Mouse (Mus musculus): ENCODE measurements around the gene Magi2.
A peak's percentile ranks its signal among the peaks of the same experiment; 100 is the strongest.
"Not testable (repeated sequence)": the region's sequence is repeated elsewhere in the genome, so short reads cannot be mapped to it uniquely, and the experiment has no call there.

The Magi2 gene

DNA sequence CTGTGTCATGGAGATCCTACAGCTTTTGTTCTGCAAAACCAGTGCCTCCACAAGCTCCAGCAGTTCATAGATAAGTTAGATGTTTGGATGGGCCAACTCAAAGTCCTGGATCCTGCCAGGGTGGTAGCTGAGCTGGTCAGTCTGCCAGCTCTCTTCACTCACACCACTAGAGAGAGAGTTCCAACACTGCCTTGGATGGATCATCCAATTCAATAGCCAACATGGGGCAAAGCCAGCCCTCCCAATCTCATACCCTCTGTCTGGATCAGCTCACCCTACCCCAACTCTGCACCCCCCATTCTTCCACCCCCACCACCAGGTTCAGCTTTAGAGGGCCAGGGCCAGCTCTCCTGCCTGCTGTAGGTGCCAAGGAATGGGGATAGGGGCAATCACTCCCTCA, 235.7 kb downstream of the Magi2 start:
- DNase-seq = no peak

DNA sequence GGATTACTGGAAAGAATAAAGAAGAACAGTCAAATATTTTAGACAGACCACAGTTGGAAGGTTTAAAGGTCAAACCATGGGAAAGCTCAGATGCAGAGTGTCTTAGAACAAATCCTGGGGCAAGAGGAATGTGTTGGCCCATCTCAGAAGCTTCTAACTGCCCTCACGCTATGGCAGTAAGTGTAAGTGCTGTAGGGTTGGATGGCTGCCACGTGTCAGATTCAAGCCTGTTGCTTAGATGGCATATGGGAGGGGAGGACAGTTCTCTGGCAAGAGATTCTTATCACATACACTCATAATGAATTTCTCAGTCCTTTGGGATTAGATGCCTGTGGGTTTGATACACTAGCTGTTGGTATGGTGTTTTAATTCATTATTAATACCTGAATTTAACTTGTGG, 238.5 kb downstream of the Magi2 start:
- peak; percentile 14 for DNase-seq

DNA sequence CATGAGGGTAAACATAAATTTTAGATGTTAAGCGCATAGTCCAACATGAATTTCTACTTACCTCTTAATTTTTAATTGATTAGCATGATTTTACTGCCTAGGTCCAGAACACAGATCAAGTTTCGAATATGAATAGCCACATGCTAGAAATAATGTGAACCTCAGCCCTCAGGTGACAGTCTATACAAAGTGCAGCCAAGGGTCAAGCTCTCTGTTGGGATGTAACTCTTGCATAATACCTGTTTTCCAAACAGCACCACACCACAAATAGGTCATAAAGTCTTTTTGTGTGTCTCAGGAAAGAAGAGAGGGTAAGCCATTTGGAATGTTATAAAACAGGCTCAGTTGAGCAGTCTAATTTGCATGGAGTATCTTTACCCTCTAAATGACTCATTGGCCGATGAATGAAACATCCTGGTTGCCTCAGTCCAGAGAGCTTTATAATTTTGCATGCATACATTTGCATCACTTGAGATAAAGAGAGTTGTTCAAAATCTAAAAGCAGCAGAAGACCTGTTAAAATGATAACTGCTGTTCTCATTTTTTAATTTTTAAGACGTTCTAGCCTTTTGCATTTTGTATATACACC, 246.1 kb downstream of the Magi2 start:
- DNase-seq = no peak

DNA sequence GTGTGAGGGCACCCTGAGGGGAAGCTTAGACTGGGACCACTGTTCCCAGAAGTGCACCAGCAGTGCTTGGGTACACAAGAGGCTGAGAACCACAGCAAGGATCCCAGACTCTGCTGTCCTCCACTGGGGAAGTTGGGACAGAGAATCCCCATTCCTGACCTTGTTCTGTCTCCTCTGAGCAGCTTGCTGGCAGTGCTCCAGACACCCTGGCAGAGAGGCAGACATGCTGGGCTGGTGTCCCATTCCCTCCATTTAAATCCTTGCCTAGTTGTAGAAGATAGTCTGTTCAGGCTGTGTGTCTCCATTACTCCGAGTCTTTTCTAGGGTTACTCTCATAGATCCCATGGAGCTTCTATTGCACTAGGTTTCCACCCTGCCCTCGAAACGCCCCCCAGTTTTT, 256.1 kb downstream of the Magi2 start:
- peak; percentile 71 for DNase-seq

DNA sequence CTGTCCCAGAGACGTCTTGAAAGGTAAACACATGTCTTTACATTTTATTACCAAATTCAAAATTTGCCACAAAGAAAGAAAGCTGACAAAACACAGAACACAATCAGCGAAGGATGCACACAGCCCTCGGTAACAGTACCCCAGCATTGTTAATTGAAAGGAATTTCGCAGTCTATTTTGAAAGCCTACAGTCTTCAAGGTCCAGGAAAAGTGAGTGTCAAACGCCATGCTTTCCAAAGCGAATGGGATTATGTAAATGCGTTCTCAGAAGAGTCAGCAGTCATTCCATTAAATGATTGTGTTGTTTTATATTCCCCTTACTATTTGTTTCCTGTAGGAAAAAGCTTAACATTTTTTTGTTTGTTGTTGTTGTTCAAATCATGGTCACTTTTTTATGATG, 261.1 kb downstream of the Magi2 start:
- no peak for DNase-seq

DNA sequence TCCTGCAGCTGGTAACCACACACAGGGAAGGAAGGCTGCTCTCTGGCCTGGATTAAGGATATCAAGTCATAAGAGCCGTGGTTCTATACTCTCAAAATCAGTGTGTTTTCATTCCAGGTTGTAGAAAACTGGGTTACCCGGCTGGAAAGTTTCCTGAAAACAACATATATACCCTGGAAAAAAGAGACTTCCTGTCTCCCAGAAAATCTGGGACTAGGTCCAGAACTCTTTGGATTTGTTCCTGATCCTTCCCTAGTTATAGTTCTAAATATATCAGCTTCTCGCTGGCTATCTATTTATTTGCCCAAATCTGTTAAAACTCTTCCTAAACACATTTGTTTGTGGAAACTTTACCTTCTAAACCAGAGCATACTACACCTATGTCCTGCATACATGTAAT, 274.2 kb downstream of the Magi2 start:
- no peak for DNase-seq

DNA sequence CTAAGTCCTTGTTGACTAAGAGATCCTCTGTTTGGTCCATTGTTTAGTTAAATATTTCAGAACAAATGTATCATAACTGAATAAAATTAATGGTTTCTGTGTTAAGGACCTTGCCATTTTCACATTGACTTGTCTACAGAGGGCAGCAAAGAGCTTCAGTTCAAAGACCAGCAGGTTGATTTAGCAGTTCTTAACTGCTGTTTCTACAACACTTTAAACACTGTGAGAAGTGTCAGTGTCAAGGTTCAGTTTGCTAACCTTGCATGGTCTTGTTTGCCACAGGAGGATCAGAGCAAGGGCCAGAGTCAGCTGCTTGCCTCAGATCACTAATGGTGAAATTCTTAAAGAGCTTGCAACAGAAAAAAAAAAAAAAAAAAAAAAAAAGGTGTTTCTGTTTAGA, 295.3 kb downstream of the Magi2 start:
- no peak for DNase-seq

DNA sequence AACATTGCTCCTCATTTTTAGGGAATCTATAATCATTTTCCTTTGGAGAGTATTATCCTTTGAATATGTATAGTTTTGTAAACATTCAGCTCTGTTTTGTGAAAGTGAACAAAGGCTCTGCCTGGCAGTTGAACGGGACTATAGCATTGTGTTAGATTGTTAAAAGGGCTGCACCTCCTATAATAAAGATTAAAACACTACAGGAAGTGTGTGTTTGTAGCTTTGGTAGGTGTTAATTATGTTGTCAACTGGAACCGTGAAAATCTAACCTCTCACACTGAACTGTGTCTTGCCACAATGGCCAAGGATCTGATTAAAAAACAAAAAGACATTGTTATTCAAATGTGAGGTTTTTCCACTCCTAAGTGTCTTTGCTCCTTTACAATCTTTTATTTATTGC, 312.5 kb downstream of the Magi2 start:
- DNase-seq = no peak

DNA sequence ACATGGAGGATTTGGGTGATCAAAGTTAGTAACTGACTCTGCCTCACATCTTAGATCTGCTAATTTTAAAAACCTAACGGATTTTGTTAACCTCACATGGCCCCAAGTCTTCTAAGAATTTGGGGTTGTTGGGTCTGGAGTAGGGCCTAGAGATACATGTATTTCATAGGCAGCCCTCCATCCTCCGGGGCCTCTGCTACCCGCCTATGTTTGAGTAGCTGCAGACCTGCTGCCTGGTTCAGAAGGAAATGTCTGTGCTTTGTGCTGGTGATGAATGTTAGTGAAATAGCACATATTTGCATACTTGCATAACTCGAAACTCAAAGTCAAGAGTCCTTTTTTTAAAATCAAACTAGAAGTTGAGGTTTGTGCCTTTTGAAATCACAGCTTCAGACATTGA, 319.6 kb downstream of the Magi2 start:
- no peak for DNase-seq

DNA sequence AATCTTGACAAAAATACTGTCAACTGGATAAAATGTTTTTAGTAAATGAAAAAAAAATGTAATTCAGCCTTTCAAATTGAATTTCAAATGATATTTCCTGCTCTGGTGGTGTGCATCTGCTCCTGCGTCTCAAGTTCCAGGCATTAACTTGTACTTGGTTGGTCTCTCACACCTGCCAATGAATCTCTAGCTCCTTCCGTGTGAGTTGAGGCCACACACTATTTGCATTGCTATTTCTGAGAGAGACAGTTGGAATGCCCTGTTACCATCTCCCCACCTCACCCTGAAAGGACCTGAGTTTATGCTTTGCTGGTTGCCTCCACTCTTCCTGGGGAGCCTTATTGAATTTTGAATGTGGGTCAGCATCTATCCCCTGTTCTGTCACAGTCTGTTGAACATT, 320.1 kb downstream of the Magi2 start:
- DNase-seq = no peak

DNA sequence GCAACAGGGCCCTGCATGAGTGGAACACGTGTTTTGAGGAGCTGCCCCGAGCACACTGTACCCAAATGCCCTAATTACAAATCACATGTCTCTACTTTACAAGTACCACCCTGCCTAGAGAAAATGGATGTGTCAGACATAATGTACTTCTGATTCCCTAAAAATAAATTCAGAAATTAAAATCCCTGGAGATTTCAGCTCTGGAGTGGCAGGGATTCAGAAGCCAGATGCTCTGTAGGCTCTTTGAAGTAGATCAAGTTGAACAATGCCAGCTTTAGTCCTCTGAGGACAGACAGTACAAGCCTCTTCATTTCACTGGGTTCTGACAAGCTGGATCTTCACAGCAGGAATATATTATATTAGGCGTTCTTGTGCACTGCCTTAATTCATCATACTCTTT, 326.7 kb downstream of the Magi2 start:
- DNase-seq = no peak

DNA sequence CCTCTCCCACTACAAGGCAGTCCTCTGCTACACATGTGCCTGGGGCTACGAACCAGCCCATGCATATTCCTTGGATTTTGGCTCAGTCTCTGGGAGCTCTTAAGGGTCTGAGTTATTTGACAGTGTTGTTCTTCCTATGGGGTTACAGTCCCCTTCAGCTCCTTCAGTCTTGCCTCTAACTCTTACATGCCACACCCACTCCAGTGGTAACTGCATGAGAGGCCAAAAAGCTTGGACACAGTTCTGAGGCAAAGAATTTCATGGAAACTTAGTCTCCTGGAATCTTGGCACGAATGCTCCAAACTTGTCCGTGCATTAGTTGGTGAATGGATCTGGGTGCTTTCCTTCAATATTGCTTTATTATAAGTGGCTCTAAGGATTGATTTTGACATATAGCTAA, 338.8 kb downstream of the Magi2 start:
- DNase-seq = no peak

DNA sequence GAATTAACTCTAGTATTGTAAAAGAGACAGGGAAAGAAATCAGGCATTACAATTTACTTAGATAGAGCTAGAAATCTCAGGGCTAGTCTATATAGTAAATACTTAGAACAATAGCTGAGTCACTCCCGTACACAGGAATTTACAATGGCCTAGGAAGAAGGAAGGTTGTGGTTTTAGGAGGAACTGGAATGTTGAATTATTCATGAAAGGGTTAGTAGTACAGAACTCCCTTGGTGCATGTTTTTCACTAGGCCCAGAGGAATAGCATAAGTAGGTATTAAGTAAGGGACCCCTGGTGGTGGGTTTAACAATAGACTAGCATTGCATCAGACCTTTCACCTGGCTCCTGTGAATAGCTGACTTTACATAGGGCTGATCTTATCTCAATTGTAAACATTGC, 339.3 kb downstream of the Magi2 start:
- not testable (repeated sequence) for DNase-seq

DNA sequence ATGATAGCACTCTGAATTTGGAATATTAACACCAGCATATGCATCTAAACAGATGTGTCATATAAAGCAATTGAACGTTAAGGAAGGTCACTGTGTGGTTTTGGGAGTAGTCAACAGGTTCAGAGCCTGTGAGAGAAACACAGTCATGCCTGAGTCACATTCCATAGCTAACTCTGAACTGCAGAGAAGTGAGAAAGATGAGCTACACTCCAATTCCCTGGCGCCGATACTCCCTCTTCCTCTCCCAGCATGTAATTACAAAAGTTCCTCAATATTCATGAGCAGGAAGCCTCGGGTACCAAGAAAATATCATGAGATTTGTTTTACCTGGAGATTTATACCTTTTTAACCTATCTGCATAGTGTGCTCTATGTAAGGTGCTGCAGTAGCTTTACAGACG, 380.9 kb downstream of the Magi2 start:
- DNase-seq = no peak

DNA sequence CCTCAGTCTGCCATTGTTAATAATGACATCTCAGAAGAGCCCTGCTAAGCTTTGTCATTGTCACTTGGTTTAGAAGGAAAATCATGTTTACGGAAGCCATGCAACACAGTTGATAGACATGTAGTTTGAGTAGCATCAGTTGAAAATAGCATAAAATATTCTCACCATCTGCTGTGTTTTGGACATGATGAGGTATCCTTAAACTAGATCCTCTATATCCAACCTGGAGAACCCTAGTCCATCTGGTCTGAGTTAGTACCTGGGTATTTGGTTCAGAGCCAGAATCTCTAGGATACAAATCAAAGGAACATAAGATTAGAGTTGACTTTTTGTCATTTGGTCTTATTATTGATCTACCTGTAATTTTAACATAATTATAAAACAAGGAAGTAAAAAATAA, 385.0 kb downstream of the Magi2 start:
- peak; percentile 15 for DNase-seq

DNA sequence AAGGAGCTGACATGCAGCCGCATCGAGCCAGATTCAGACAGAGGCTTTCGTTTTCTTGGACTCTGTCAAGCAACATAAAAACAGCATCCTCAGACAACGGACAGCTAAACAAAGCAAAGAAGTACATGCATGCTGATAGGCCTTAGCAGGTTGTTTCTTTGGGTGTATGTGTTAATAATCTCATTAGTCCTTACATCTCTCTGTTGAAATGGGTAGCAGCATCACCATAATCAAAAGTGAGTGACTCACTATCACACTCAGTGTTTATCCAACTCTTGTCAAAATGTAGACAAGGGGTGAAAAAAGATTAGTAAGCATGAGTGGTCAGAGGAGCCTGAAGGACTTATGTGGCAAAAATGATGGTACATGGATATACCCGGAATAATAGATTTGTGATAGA, 394.8 kb downstream of the Magi2 start:
- DNase-seq = no peak

DNA sequence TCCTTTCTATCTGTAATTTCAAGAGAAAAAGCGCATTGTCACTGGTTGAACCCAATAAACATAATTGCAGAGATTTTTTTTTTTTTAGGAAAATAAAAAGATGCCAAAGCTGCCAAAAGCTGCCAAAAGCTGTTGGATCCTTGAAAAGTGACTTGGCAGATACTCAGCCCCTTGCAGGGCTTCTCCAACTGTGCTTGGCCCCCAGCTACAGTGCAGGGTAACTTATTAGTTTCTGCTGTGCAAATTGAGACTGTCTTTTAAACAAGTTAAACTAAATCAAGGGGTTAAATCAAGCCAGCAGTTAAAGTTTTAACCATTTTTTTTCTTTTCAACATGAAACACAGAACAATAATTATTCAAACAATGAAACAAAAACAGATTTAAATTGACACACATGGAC, 407.1 kb downstream of the Magi2 start:
- DNase-seq = no peak

DNA sequence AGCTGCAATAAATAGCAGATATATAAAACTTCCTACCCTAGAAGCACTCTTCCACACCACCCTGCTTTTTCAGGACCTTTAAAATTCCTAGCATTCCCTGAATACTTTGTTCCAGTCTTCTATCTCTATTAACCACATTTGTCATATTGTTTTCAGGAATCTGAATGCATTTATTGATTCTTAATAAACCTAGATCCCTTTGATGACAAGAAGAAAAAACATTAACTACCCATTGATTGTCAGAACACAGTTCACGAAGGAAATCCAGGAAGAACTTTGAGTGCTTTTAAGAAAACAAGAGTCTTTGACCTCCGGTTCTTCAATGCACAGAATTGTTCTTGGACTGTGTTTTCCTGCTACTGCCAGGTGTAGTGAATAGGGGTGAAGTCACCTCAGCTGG, 411.0 kb downstream of the Magi2 start:
- DNase-seq = no peak

DNA sequence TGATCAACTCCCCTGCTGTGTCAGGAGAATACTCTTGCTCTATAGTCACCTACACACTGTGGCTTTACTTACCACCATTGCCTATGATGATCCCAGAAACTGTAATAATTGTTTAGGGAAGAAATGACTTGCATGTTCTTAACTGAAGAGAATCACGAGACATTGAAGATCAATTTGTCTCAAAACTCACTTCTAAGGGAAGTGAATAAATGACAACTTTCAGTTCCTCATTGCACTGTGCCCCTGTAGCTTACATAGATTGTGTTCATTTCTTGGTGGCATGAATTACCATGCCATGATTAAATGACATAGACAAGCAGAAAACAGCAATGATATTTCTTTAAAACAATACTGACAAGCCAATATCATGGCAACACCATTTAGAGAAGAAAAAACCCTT, 429.1 kb downstream of the Magi2 start:
- no peak for DNase-seq

DNA sequence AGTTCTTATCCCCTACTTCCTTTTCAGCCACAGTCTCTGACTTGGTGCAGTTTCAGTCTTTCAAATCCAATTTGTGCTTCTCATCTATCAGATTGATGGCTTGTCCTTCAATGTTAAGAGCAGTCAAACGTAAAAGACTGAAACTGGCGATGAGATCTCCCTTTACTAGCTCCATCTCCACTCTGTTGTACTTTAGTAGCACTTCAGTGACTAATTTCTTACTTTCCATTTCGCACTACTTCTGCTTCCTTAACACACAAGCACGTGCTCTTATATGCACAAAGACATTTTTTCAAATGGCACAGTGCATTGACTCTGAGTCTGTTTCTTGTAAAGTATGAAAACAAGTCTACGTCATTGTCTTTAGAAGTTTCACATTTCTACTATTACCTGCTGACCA, 439.6 kb downstream of the Magi2 start:
- DNase-seq = no peak

DNA sequence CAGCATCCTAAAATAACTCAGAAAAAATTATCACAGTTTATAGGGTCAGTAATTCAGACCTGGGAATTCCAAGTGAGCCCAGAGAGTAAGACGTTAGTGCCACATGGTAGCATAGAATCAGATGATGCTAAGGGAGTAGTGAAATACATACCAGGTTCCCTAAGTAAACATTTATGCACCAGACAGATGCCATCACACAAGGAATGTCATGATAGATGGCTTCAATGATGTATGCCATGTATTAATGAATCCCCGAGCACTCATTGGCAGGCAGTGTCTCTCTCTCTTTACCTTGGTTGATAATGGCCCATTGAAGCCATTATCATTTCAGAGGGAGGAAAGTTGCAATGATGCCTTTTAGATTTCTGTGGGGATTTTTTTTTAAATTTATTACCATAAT, 490.5 kb downstream of the Magi2 start:
- no peak for DNase-seq

DNA sequence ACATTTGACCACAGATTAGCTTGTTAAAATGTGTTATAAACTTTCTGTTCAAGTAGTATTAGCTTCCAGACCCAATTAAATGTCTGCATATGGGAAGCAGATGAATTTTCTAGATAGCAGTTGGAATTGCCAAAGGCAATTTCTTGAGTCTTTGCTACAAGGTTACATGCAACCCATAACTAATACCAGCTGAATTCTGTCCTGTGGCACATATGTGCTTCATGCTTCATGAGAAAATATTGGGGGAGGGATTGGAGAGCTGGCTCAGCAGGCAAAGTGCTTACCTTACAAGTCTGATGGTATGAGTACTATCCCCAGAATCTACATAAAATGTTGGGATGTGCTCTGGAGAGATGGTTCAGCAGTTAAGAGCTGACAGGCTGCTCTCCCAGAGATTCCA, 499.4 kb downstream of the Magi2 start:
- DNase-seq = no peak

DNA sequence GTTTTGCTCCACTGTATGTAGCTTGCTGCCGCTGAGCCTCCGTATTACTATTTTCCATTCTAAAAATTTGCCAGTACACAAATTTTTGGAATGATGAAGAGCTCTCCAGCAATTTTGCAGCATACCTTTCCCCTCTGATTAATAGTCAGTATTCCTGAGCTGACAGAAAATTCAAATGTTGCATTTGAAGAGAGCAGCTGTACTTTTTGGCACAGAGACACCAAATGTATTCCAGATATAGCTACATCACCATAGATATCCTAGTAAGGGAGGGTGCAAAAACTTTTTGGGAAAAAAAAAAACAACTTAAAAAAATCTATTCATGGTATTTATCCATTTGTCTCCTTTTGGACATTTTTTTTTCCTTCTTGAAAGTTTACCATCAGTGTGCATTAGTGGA, 518.5 kb downstream of the Magi2 start:
- no peak for DNase-seq

DNA sequence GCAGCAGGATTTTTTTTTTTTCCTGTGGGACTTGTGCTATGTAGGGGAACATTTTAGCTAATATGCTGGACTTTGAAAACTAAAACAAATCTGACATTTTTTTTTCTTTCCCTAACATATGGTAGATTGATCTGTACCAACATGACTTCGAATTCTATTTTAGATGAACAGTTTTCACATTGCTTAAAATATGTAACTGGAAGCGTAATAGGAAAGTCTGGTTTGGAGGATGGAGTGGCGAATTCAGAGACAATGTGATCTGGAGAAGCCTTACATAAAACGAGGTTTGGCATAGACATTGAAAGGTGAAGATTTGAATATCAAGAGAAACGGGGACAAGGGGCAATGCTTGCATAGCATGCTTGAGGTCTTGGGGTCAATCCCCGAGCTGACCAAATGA, 519.1 kb downstream of the Magi2 start:
- DNase-seq = no peak

DNA sequence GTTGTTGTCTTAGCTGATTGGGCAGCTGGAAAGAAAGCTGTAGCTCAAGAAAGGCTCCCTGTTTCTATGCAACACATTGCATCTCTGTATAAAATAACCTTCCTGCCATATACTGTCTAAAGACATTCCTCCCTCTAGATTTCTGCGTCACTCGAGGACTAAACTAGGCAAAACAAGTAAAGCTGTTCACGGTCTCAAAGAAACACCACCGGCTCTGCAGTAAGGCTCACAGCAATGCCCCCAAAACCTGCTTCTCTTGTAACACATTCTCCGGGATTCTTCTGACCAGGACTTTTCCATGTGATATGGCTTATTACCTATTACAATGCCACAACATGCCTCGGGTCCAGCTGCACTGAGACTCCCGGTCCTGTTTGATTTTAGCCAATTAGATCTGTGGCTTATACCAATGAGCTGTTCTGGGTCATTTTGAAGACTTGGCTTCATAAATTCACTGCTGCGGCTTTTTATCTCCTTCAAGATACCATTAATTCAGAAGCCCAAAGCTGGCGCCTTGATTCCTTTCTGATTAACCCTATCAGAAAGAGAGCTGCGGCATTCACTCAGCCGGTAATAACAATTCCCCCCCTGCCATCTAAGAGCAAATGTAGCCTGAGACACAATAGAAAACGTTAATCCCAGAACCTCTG, 520.2 kb downstream of the Magi2 start:
- no peak for DNase-seq

DNA sequence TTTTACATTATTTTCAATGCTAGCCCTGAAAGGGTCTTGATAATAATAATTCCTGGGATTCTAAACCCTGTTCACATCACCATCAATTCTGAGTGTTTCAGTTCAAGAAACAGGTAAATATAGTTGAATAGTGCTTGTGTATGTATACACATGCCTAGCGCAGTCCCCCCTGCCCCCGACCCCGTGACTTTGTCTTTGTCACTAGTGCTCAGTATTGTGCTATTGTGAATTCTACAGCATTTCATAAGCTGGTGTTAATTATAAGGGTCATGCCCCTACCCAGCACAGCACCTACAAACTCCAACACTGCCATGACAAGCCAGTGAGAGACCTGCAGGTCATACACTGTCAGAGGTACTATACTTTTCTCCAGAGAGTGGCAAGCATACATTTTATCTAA, 520.8 kb downstream of the Magi2 start:
- no peak for DNase-seq
